Mouse (Mus musculus) forebrain, embryonic 12.5 days (tissue): ENCODE measurements around the gene Ubr7. TPM values are rescaled to one million over a fixed set of nuclear protein-coding genes. Genes with fewer than 3 reads are reported as not detected.

Experiments used
- ATAC-seq: fragments of 200-750 bp; cut with Nextera tagmentation; 2 replicates; pipeline ENCODE4 v1.8.0; 2017; ENCODE audit warnings: moderate TSS enrichment; ENCODE audit not compliant: low FRiP score
- H3K27ac ChIP-seq: fragments of 300-500 bp; sonication (generic); 2 replicates; pipeline ENCODE4 v1.5.1; 2016; ENCODE audit warnings: mild to moderate bottlenecking
- H3K27me3 ChIP-seq: fragments of 300-500 bp; sonication (generic); 2 replicates; pipeline ENCODE4 v1.6.1; 2016; ENCODE audit warnings: mild to moderate bottlenecking
- H3K36me3 ChIP-seq: fragments of 300-500 bp; sonication (generic); replicated peaks from 2 replicates; pipeline ENCODE4 v1.6.1; 2016; ENCODE audit warnings: mild to moderate bottlenecking
- H3K4me1 ChIP-seq: fragments of 300-500 bp; sonication (generic); 2 replicates; pipeline ENCODE4 v1.6.1; 2016
- H3K4me2 ChIP-seq: fragments of 300-500 bp; sonication (generic); 2 replicates; pipeline ENCODE4 v1.6.1; 2016; ENCODE audit warnings: mild to moderate bottlenecking, moderate library complexity
- H3K4me3 ChIP-seq: fragments of 300-500 bp; sonication (generic); replicated peaks from 2 replicates; pipeline ENCODE4 v1.5.1; 2016; ENCODE audit warnings: mild to moderate bottlenecking
- H3K9ac ChIP-seq: fragments of 300-500 bp; sonication (generic); 2 replicates; pipeline ENCODE4 v1.6.1; 2016; ENCODE audit warnings: mild to moderate bottlenecking
- H3K9me3 ChIP-seq: fragments of 300-500 bp; sonication (generic); 2 replicates; pipeline ENCODE4 v1.6.1; 2016
- WGBS: fragments of 180-500 bp; shearing (Covaris S2); methylation state at CpG from one replicate; pipeline ENCODE4 v1.1.7; 2016; 5-methylcytosine and 5-hydroxymethylcytosine counted together
- polyA plus RNA-seq: library from polyadenylated mRNA; unstranded; fragments of >200 nt; fragmentation: Nextera tagmentation; extraction: Ambion mirVana; gene quantifications from 2 replicates; pipeline ENCODE4 v1.2.1, GENCODE M21; 2016

Gene Ubr7
- polyA plus RNA-seq, 1 experiment from 2014 or later: 59.2 TPM

DNA sequence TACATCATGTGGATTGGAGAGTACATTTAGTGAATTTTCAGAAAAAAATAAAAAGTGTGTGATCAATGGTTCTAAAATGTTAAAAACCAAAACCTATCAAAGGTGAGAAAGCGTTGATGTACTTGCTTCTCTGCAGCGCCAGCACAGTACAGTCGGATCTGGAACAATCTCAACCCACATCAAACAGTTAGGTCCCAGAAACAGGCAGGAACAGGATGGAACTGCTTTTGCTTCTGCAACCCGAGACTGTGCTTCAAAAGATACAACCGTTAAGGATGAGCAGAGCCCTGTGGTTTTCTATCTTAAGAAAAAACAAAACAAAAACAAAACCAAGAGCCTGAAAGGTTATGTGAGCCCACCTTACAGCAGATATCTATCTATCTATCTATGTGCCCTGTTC lies 25.1 kb downstream of the Ubr7 start:
- Histone ChIP-seq H3K4me2 (no peak overlapping the region), H3K4me1 (no peaks in the 10 kb centered on the region), H3K9ac (no peak overlapping the region), H3K27me3 (no peaks in the 10 kb centered on the region), H3K9me3 (no peaks in the 10 kb centered on the region), H3K4me3 (no peak overlapping the region), H3K27ac (no peak overlapping the region), H3K36me3 (peaks cover 32% of the 10 kb centered on the region)
- 94% methylated on average over 5 of the region's 5 CpGs for WGBS
- ATAC-seq: no peak

GRCm38 (mm10) chr12:102784899-102785592 lies 27.3 kb downstream of the Ubr7 start:
- Histone ChIP-seq H3K9me3 (no peaks in the 10 kb centered on the region), H3K4me3 (no peak overlapping the region), H3K27ac (no peak overlapping the region), H3K27me3 (no peaks in the 10 kb centered on the region), H3K9ac (no peak overlapping the region), H3K4me2 (no peak overlapping the region), H3K36me3 (peaks cover 45% of the 10 kb centered on the region), H3K4me1 (no peaks in the 10 kb centered on the region)
- 93% methylated on average over 19 of the region's 19 CpGs for WGBS
- ATAC-seq: no peak

DNA sequence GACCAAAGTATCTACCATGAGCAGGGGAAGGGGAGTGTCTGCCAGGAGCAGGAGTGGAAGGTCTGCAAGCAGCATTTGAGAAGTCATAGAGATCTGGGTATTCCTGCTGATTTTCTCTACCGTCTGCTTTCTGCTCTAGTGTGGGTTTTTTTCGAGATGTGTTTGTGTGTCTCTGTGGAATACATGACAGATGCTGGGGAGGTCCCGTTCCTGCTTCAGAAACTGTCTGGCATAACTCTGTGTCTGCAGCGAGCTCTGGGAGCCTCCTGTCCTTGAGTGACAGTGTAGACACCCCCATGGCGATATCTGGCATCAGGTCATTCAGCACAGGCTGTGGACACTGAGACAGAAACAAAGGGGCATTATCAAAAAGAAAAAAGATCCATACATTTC lies 27.8 kb downstream of the Ubr7 start:
- WGBS: 88% methylated on average over 5 of the region's 5 CpGs
- Histone ChIP-seq H3K4me1 (no peaks in the 10 kb centered on the region), H3K27me3 (no peaks in the 10 kb centered on the region), H3K4me3 (no peak overlapping the region), H3K9ac (no peak overlapping the region), H3K36me3 (peaks cover 51% of the 10 kb centered on the region), H3K4me2 (no peak overlapping the region), H3K27ac (no peak overlapping the region), H3K9me3 (no peaks in the 10 kb centered on the region)
- no peak for ATAC-seq

GRCm38 (mm10) chr12:102787927-102788326 lies 30.2 kb downstream of the Ubr7 start:
- H3K27me3 ChIP-seq: no peaks in the 10 kb centered on the region
- no peak overlapping the region for H3K27ac ChIP-seq
- peaks cover 59% of the 10 kb centered on the region for H3K36me3 ChIP-seq
- no peaks in the 10 kb centered on the region for H3K4me1 ChIP-seq
- no peak overlapping the region for H3K9ac ChIP-seq
- no peak overlapping the region for H3K4me2 ChIP-seq
- no peak for ATAC-seq
- 89% methylated on average over 7 of the region's 7 CpGs for WGBS
- no peak overlapping the region for H3K4me3 ChIP-seq
- H3K9me3 ChIP-seq: no peaks in the 10 kb centered on the region

- Histone ChIP-seq H3K4me2 (no peak overlapping the region), H3K4me1 (no peaks in the 10 kb centered on the region), H3K27me3 (no peaks in the 10 kb centered on the region), H3K27ac (no peak overlapping the region), H3K9ac (no peak overlapping the region), H3K4me3 (no peak overlapping the region), H3K9me3 (no peaks in the 10 kb centered on the region), H3K36me3 (peaks cover 7% of the 10 kb centered on the region; the same call in 1 of the 2 replicates)
- 92% methylated on average over 2 of the region's 2 CpGs for WGBS
- no peak for ATAC-seq
Measured at GRCm38 (mm10) chr12:102799528-102799927, 41.8 kb downstream of the Ubr7 start.

DNA sequence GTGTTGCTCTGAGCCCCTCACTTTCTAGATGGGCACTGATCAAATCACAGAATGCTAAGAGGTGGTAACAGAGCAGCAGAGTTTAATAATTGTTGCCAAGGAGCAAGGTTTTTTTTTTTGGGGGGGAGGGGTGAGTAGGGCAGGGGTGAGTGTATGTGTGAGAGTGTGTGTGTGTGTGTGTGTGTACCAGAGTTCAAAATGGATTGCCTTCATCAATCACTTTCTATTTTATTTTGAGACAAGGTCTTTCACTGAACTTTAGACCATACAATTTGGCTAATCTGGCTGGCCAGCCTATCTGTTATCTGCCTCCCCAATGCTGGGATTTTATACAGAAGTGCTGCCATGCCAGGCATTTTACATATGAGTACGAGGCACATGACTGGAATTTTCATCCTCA lies 57.1 kb downstream of the Ubr7 start:
- Histone ChIP-seq H3K9me3 (no peaks in the 10 kb centered on the region), H3K9ac (no peak overlapping the region), H3K36me3 (peaks cover 16% of the 10 kb centered on the region), H3K4me3 (no peak overlapping the region), H3K4me1 (no peaks in the 10 kb centered on the region; the same call in 1 of the 2 replicates), H3K27me3 (no peaks in the 10 kb centered on the region), H3K4me2 (no peak overlapping the region), H3K27ac (no peak overlapping the region)
- WGBS: 84% methylated on average over 1 of the region's 1 CpGs
- no peak for ATAC-seq

GRCm38 (mm10) chr12:102826399-102826798 lies 68.6 kb downstream of the Ubr7 start:
- WGBS: 97% methylated on average over 1 of the region's 1 CpGs
- H3K9ac ChIP-seq: no peak overlapping the region
- H3K27ac ChIP-seq: no peak overlapping the region
- no peak for ATAC-seq
- no peak overlapping the region for H3K4me3 ChIP-seq
- 0 out of 2 replicates have a peak, but pooled peaks cover 3% of the 10 kb centered on the region for H3K36me3 ChIP-seq
- H3K9me3 ChIP-seq: no peaks in the 10 kb centered on the region
- H3K4me2 ChIP-seq: no peak overlapping the region
- no peaks in the 10 kb centered on the region for H3K27me3 ChIP-seq
- H3K4me1 ChIP-seq: no peaks in the 10 kb centered on the region

DNA sequence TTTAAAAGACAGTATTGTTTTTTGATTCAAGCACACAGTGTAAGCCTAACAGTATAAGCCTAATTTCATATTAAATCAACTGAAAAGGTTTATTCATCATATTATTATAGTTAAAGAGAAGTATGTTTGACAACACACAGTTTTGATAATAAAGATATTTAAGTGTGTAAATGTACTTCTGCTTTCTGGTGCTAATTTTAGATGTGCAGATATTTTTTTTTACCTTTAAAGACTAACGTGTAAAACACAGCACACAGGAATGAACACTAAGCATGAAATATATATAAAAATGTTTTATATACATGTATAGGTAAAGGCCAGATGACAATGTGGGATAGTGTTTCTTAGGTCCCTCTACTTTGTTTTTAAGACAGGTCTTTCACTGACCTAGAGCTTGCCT lies 69.4 kb downstream of the Ubr7 start:
- no peak for ATAC-seq
- Histone ChIP-seq H3K27me3 (no peaks in the 10 kb centered on the region), H3K4me2 (no peak overlapping the region), H3K27ac (no peak overlapping the region), H3K9ac (no peak overlapping the region), H3K4me1 (no peaks in the 10 kb centered on the region), H3K9me3 (no peaks in the 10 kb centered on the region), H3K4me3 (no peak overlapping the region), H3K36me3 (0 out of 2 replicates have a peak, but pooled peaks cover 3% of the 10 kb centered on the region)
- 86% methylated on average over 1 of the region's 1 CpGs for WGBS

Other genes with a start within 250 kb of the Ubr7 start
- gene Chga, start 203.0 kb upstream of the Ubr7 start, polyA plus RNA-seq: 38.4 and 41.2 TPM in 2 replicates
- gene Itpk1, start 53.0 kb upstream of the Ubr7 start, polyA plus RNA-seq: 22.5 and 23.1 TPM in 2 replicates
- 30.1 and 33.4 TPM in 2 replicates for gene Moap1, start 14.3 kb upstream of the Ubr7 start, polyA plus RNA-seq
- 12.0 and 12.4 TPM in 2 replicates for gene Tmem251, start 14.2 kb upstream of the Ubr7 start, polyA plus RNA-seq
- gene Gm28051, start 202 bp upstream of the Ubr7 start, polyA plus RNA-seq: not detected in 2 replicates
- gene Gon7, start 164 bp upstream of the Ubr7 start, polyA plus RNA-seq: 48.4 and 49.3 TPM in 2 replicates
- 31.5 and 32.4 TPM in 2 replicates for gene Gm20604, start 705 bp downstream of the Ubr7 start, polyA plus RNA-seq
- 29.1 and 29.6 TPM in 2 replicates for gene Btbd7, start 120.5 kb downstream of the Ubr7 start, polyA plus RNA-seq
- gene Cox8c, start 141.3 kb downstream of the Ubr7 start, polyA plus RNA-seq: not detected in 2 replicates
- gene Unc79, start 190.9 kb downstream of the Ubr7 start, polyA plus RNA-seq: 4.1 and 4.8 TPM in 2 replicates